Mouse (Mus musculus): ENCODE results near the gene Icam1. TPM values are rescaled to one million over a fixed set of nuclear protein-coding genes. Genes with fewer than 3 reads are reported as not detected.

Gene Icam1
- polyA plus RNA-seq, 1 experiment, result 25.9 TPM

GRCm38 (mm10) chr9:21026849-21027248 is 11.1 kb downstream of the Icam1 start:
- H3K27me3 ChIP-seq (replicated peaks; ENCODE audit: control insufficient read depth, insufficient read depth, low read length), result no peaks in the 10 kb centered on the region
- DNase-seq, result no peak
- 88% methylated on average over 12 of the region's 12 CpGs for WGBS

GRCm38 (mm10) chr9:21027774-21028290 is 12.0 kb downstream of the Icam1 start:
- H3K36me3 ChIP-seq (ENCODE audit: control insufficient read depth, insufficient read depth, low read length), result no peaks in the 10 kb centered on the region
- WGBS, result 75% methylated on average over 8 of the region's 8 CpGs
- H3K4me1 ChIP-seq (ENCODE audit: control insufficient read depth, insufficient read depth, low read length), result peaks cover 4% of the 10 kb centered on the region; the same call in 1 of the 2 replicates
- no peak for TF ChIP-seq POLR2A (IDR thresholded peaks at IDR 0.05; ENCODE audit: low read depth, low read length)
- no peak for TF ChIP-seq CTCF (conservative IDR thresholded peaks at IDR 0.05; ENCODE audit: insufficient read depth, insufficient read length, low read depth, low read length)
- no peak overlapping the region for H3K4me3 ChIP-seq (ENCODE audit: insufficient read depth, low read depth, low read length)
- H3K27ac ChIP-seq (ENCODE audit: insufficient read depth, low read depth, low read length), result no peak overlapping the region
- H3K27me3 ChIP-seq (replicated peaks; ENCODE audit: control insufficient read depth, insufficient read depth, low read length), result no peaks in the 10 kb centered on the region
- no peak for DNase-seq

More at GRCm38 (mm10) chr9:21026849-21027248, 11.1 kb downstream of the Icam1 start:
- TF ChIP-seq CTCF (conservative IDR thresholded peaks at IDR 0.05; ENCODE audit: insufficient read depth, insufficient read length, low read depth, low read length), result no peak
- no peak for TF ChIP-seq POLR2A (IDR thresholded peaks at IDR 0.05; ENCODE audit: low read depth, low read length)
- Histone ChIP-seq H3K4me1 (ENCODE audit: control insufficient read depth, insufficient read depth, low read length) (peaks cover 4% of the 10 kb centered on the region; the same call in 1 of the 2 replicates), H3K4me3 (ENCODE audit: insufficient read depth, low read depth, low read length) (no peak overlapping the region), H3K27ac (ENCODE audit: insufficient read depth, low read depth, low read length) (no peak overlapping the region), H3K36me3 (ENCODE audit: control insufficient read depth, insufficient read depth, low read length) (no peaks in the 10 kb centered on the region)

DNA sequence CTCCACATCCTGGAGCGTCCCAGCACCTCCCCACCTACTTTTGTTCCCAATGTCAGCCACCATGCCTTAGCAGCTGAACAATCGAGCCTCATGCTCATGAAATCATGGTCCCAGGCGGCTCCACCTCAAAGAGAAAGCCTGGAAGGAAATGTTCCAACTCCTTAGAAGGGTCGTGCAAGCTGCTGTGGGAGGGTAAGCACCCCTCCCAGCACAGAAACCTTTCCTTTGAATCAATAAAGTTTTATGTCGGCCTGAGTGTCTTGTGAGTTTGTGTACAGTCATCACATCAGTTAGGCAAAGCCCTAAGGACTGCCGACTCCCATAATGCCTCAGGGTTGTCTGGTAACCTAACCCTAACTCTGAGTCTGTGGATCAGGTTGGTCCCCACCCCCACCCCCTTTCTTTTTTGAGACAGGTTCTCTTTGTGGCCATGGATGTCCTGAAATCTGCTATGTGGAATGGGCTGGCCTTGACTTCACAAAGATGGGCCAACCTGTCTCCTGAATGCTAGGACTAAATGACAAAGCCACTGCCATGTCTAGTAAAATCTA is 12.8 kb downstream of the Icam1 start:
- WGBS, result 77% methylated on average over 6 of the region's 6 CpGs
- TF ChIP-seq POLR2A (IDR thresholded peaks at IDR 0.05; ENCODE audit: low read depth, low read length), result no peak
- no peak for TF ChIP-seq CTCF (conservative IDR thresholded peaks at IDR 0.05; ENCODE audit: insufficient read depth, insufficient read length, low read depth, low read length)
- Histone ChIP-seq H3K4me1 (ENCODE audit: control insufficient read depth, insufficient read depth, low read length) (peaks cover 4% of the 10 kb centered on the region; the same call in 1 of the 2 replicates), H3K27ac (ENCODE audit: insufficient read depth, low read depth, low read length) (no peak overlapping the region), H3K4me3 (ENCODE audit: insufficient read depth, low read depth, low read length) (no peak overlapping the region), H3K27me3 (replicated peaks; ENCODE audit: control insufficient read depth, insufficient read depth, low read length) (no peaks in the 10 kb centered on the region), H3K36me3 (ENCODE audit: control insufficient read depth, insufficient read depth, low read length) (no peaks in the 10 kb centered on the region)
- DNase-seq, result no peak

- TF ChIP-seq POLR2A (IDR thresholded peaks at IDR 0.05; ENCODE audit: low read depth, low read length) (no peak), CTCF (conservative IDR thresholded peaks at IDR 0.05; ENCODE audit: insufficient read depth, insufficient read length, low read depth, low read length) (peak; percentile 82)
- Histone ChIP-seq H3K27me3 (replicated peaks; ENCODE audit: control insufficient read depth, insufficient read depth, low read length) (no peaks in the 10 kb centered on the region), H3K4me1 (ENCODE audit: control insufficient read depth, insufficient read depth, low read length) (peaks cover 4% of the 10 kb centered on the region; the same call in 1 of the 2 replicates), H3K27ac (ENCODE audit: insufficient read depth, low read depth, low read length) (no peak within 1 kb of the TSS), H3K36me3 (ENCODE audit: control insufficient read depth, insufficient read depth, low read length) (no peaks in the 10 kb centered on the region), H3K4me3 (ENCODE audit: insufficient read depth, low read depth, low read length) (peak within 1 kb of the TSS; percentile 36; the same call in 1 of the 2 replicates)
- WGBS, result 5% methylated on average over 37 of the region's 37 CpGs
- DNase-seq, result peak; percentile 86
Measured at GRCm38 (mm10) chr9:21029291-21030054, 13.7 kb downstream of the Icam1 start, which contains the start of gene Icam4. Icam4 (plus strand) TSS chr9:21029373.

DNA sequence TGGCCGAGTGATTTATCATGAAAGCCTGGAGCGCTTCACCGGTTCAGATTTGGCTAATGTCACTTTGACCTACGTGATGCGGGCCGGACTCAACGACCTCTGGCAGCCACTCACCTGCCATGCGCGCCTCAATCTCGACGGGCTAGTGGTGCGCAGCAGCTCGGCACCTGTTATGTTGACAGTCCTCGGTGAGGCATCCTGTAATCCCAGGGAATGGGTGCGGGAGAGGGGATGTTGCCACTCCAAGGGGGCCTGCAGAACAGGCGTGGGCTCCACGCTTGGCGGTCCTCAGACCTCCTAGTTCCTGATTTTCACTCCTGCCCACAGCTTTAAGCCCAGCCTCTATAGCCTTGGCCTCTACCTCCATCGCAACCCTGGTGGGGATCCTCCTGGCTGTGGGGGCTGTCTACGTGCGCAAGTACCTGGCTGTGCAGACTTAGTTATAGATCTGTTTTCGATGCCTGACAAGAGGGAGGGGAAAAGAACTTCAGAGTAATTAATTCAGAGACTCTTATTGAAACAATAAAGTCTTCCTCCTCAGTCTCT is 14.3 kb downstream of the Icam1 start:
- H3K4me1 ChIP-seq (ENCODE audit: control insufficient read depth, insufficient read depth, low read length), result peaks cover 4% of the 10 kb centered on the region; the same call in 1 of the 2 replicates
- no peak overlapping the region for H3K4me3 ChIP-seq (ENCODE audit: insufficient read depth, low read depth, low read length)
- TF ChIP-seq CTCF (conservative IDR thresholded peaks at IDR 0.05; ENCODE audit: insufficient read depth, insufficient read length, low read depth, low read length), result no peak
- TF ChIP-seq POLR2A (IDR thresholded peaks at IDR 0.05; ENCODE audit: low read depth, low read length), result no peak
- no peaks in the 10 kb centered on the region; the same call in 1 of the 2 replicates for H3K27me3 ChIP-seq (replicated peaks; ENCODE audit: control insufficient read depth, insufficient read depth, low read length)
- WGBS, result 34% methylated on average over 22 of the region's 22 CpGs
- DNase-seq, result peak; percentile 19
- no peaks in the 10 kb centered on the region for H3K36me3 ChIP-seq (ENCODE audit: control insufficient read depth, insufficient read depth, low read length)
- no peak overlapping the region for H3K27ac ChIP-seq (ENCODE audit: insufficient read depth, low read depth, low read length)

DNA sequence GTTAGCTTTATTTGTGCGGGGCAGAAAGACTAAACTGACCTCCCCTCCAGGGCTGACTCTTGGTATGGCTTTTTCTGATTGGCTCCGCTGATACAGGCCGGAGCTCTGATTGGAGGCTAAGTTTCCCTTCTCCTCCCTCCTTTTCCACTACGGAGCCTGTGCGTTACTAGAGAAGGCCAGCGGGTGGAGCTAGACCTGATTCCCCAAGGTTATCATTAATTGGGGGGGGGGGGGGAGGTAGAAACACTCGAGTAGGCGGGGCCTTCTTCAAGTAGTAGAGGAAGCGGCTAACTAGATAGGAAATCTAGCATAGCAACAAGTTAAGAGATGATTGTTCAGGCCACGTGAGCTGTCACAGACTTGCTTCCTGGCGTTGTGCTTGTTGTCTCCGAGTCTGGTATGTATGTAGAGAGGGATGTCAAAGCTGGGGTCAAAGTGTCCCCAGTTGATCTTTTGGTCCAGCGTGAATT is 15.0 kb downstream of the Icam1 start:
- WGBS, result 0% methylated on average over 13 of the region's 13 CpGs
- Histone ChIP-seq H3K27me3 (replicated peaks; ENCODE audit: control insufficient read depth, insufficient read depth, low read length) (no peaks in the 10 kb centered on the region; the same call in 1 of the 2 replicates), H3K4me1 (ENCODE audit: control insufficient read depth, insufficient read depth, low read length) (peaks cover 4% of the 10 kb centered on the region; the same call in 1 of the 2 replicates)

More for the DNA sequence above, 15.0 kb downstream of the Icam1 start:
- H3K36me3 ChIP-seq (ENCODE audit: control insufficient read depth, insufficient read depth, low read length), result no peaks in the 10 kb centered on the region
- H3K27ac ChIP-seq (ENCODE audit: insufficient read depth, low read depth, low read length), result peak overlapping the region; percentile 25; the same call in 1 of the 2 replicates
- peak; percentile 95 for DNase-seq
- no peak for TF ChIP-seq POLR2A (IDR thresholded peaks at IDR 0.05; ENCODE audit: low read depth, low read length)
- TF ChIP-seq CTCF (conservative IDR thresholded peaks at IDR 0.05; ENCODE audit: insufficient read depth, insufficient read length, low read depth, low read length), result peak; percentile 63
- H3K4me3 ChIP-seq (ENCODE audit: insufficient read depth, low read depth, low read length), result peak overlapping the region; percentile 59

All from kidney, adult 2 months (tissue).